Comparison of ENCODE assay signal across 8 mouse cellular contexts in the genomic region with DNA sequence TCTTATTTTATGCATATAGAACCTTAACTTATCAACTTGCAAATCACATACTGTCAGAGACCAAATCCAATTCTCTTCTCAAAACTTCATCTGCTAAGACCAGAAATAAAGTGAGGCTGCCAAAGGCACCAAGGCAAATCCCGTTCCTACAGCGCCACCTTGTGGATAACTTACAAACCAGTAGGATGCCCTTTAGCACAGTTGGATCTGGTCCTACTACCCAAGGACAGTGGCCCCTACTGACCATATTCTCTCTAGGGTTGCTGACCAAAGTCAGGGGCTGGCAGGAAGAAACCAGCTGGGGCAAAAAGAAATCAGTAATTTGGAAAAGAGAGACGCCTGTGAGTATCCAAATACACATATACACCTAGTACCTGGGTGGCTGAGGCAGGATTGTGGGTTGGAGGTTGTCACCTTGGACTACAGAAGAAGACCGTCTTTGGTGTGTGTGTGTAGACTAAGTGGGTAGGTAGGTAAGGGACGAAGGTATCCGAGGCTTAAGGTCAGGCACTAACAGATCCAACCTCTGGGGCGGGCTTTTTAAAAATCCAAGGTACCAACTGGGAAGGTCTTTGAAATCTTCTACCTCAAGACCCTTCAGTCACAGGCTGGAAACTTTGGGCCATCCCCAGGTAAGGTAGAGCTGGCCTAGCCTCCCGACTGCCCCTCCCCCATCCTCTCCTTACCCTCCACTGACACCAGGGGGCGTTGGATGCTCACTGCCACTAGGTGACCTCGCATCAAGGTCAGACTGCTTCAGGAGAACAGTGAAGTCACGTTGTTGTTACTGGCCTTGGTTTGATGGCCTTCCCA. TPM values are rescaled to one million over a fixed set of nuclear protein-coding genes. Genes with fewer than 3 reads are reported as not detected.
A peak's percentile ranks its signal among the peaks of the same experiment; 100 is the strongest.
DNase-seq lines count a peak whose midpoint lies in the region; ATAC-seq and TF ChIP-seq lines count a peak whose summit lies in the region.

No protein-coding gene starts in this region.

- H3K27ac ChIP-seq in forebrain, embryonic 16.5 days (ENCODE audit: low read length), result no peak overlapping the region
- no peak overlapping the region for H3K27ac ChIP-seq in hindbrain, embryonic 10.5 days
- no peak overlapping the region for H3K27ac ChIP-seq in lung, postnatal 0 days (ENCODE audit: low read length)

- H3K4me2 ChIP-seq in forebrain, embryonic 16.5 days (ENCODE audit: low read length), result no peak overlapping the region
- no peak overlapping the region for H3K4me2 ChIP-seq in lung, postnatal 0 days (replicated peaks; ENCODE audit: low read depth, low read length)

- peak; percentile 72 for DNase-seq in MN1 (ENCODE audit: low spot score)
- peak; percentile 47 for DNase-seq in c-Kit-positive CD71-positive TER-119-positive erythroid progenitor cells, embryonic 14.5 days (ENCODE audit: low spot score)
- DNase-seq in hindbrain, embryonic 10.5 days (ENCODE audit: low spot score), result peak; percentile 58
- peak; percentile 53 for DNase-seq in layer of hippocampus, adult 9-10 months (ENCODE audit: low spot score)
- peak; percentile 87 for DNase-seq in lung, postnatal 0 days (ENCODE audit: low spot score)
- DNase-seq in retina, adult 2 months (ENCODE audit: low read depth, low spot score), result peak; percentile 41

- peak; percentile 81 for ATAC-seq in forebrain, embryonic 16.5 days
- ATAC-seq in lung, postnatal 0 days, result peak; percentile 80
- no peak for ATAC-seq in erythroid progenitor cell, adult 5-6 weeks (replicated peaks; ENCODE audit: low FRiP score, poor library complexity, severe bottlenecking)

- H3K4me3 ChIP-seq in forebrain, embryonic 16.5 days (replicated peaks; ENCODE audit: low read length), result no peak overlapping the region
- no peak overlapping the region for H3K4me3 ChIP-seq in hindbrain, embryonic 10.5 days
- H3K4me3 ChIP-seq in lung, postnatal 0 days (ENCODE audit: low read depth, low read length), result no peak overlapping the region

- TF ChIP-seq EP300 in lung, postnatal 0 days (IDR thresholded peaks at IDR 0.05), result no peak

- no peaks in the 10 kb centered on the region for H3K27me3 ChIP-seq in forebrain, embryonic 16.5 days (replicated peaks; ENCODE audit: control insufficient read depth, insufficient read depth, low read length)
- no peaks in the 10 kb centered on the region for H3K27me3 ChIP-seq in hindbrain, embryonic 10.5 days (ENCODE audit: insufficient read depth, poor library complexity, severe bottlenecking)
- no peaks in the 10 kb centered on the region for H3K27me3 ChIP-seq in lung, postnatal 0 days (replicated peaks; ENCODE audit: insufficient read depth, low read length)

- no peaks in the 10 kb centered on the region for H3K9me3 ChIP-seq in forebrain, embryonic 16.5 days (ENCODE audit: control insufficient read depth, low read length)
- no peaks in the 10 kb centered on the region for H3K9me3 ChIP-seq in hindbrain, embryonic 10.5 days
- no peaks in the 10 kb centered on the region for H3K9me3 ChIP-seq in lung, postnatal 0 days (ENCODE audit: low read length)

- H3K9ac ChIP-seq in forebrain, embryonic 16.5 days (replicated peaks; ENCODE audit: low read depth, low read length), result no peak overlapping the region
- H3K9ac ChIP-seq in lung, postnatal 0 days (replicated peaks; ENCODE audit: low read depth), result no peak overlapping the region

- WGBS in forebrain, embryonic 16.5 days, result 55% methylated on average over 11 of the region's 11 CpGs
- 60% methylated on average over 11 of the region's 11 CpGs for WGBS in hindbrain, embryonic 10.5 days
- WGBS in lung, postnatal 0 days, result 52% methylated on average over 11 of the region's 11 CpGs

- TF ChIP-seq CTCF in lung, postnatal 0 days (IDR thresholded peaks at IDR 0.05), result peak; percentile 90

- H3K36me3 ChIP-seq in forebrain, embryonic 16.5 days (ENCODE audit: control insufficient read depth, insufficient read depth), result no peaks in the 10 kb centered on the region
- peaks cover 36% of the 10 kb centered on the region for H3K36me3 ChIP-seq in hindbrain, embryonic 10.5 days
- H3K36me3 ChIP-seq in lung, postnatal 0 days (ENCODE audit: insufficient read depth, low read length), result peaks cover 2% of the 10 kb centered on the region; the same call in 1 of the 2 replicates

- H3K4me1 ChIP-seq in forebrain, embryonic 16.5 days (replicated peaks; ENCODE audit: control insufficient read depth, insufficient read depth, low read length), result peaks cover 3% of the 10 kb centered on the region; the same call in 1 of the 2 replicates
- peaks cover 8% of the 10 kb centered on the region; the same call in 1 of the 2 replicates for H3K4me1 ChIP-seq in hindbrain, embryonic 10.5 days (replicated peaks)
- no peaks in the 10 kb centered on the region for H3K4me1 ChIP-seq in lung, postnatal 0 days (ENCODE audit: insufficient read depth, low read depth, low read length)

RNA-seq across cellular contexts. Expression of gene Hadh, which starts 25.9 kb away (rescaled TPM):
- polyA plus RNA-seq in forebrain, embryonic 16.5 days (2015; fragmentation: Nextera tagmentation; extraction: Ambion mirVana), result 20.1 and 21.6 TPM in 2 replicates
- 73.1 and 81.1 TPM in 2 replicates for polyA plus RNA-seq in hindbrain, embryonic 10.5 days (2016; fragmentation: Nextera tagmentation; extraction: Ambion mirVana)
- polyA plus RNA-seq in lung, postnatal 0 days (2015; fragmentation: Nextera tagmentation; extraction: Ambion mirVana), result 119 TPM in 2 replicates
- 9.6 and 17.3 TPM in 2 replicates for total RNA-seq in erythroid progenitor cell, adult 5-6 weeks (2015; ENCODE audit: low replicate concordance)
- total RNA-seq in erythroid progenitor cell, adult 5-6 weeks (2017; ENCODE audit: low replicate concordance), result 2.7 and 7.6 TPM in 2 replicates

RNA-seq across cellular contexts. Expression of gene Cyp2u1, which starts 57.1 kb away (rescaled TPM):
- polyA plus RNA-seq in forebrain, embryonic 16.5 days (2015; fragmentation: Nextera tagmentation; extraction: Ambion mirVana), result 7.0 TPM in 2 replicates
- polyA plus RNA-seq in hindbrain, embryonic 10.5 days (2016; fragmentation: Nextera tagmentation; extraction: Ambion mirVana), result 0.91 and 1.5 TPM in 2 replicates
- 1.5 and 1.8 TPM in 2 replicates for polyA plus RNA-seq in lung, postnatal 0 days (2015; fragmentation: Nextera tagmentation; extraction: Ambion mirVana)
- total RNA-seq in erythroid progenitor cell, adult 5-6 weeks (2015; ENCODE audit: low replicate concordance), result 1.7 TPM in 1 of 2 replicates, not detected in the other
- total RNA-seq in erythroid progenitor cell, adult 5-6 weeks (2017; ENCODE audit: low replicate concordance), result not detected in 2 replicates
